Mouse (Mus musculus) limb, embryonic 14.5 days (tissue): ENCODE measurements around the gene Unc50. TPM values are rescaled to one million over a fixed set of nuclear protein-coding genes. Genes with fewer than 3 reads are reported as not detected.

Experiments used
- ATAC-seq: fragments of 200-750 bp; cut with Nextera tagmentation; 2 replicates; pipeline ENCODE4 v1.8.0; 2017; ENCODE audit warnings: low read depth, moderate number of reproducible peaks, moderate TSS enrichment; ENCODE audit not compliant: low FRiP score
- DNase-seq: peaks from one replicate; pipeline ENCODE4 v3.0.0-alpha.2; 2015; ENCODE audit warnings: low spot score
- H3K27ac ChIP-seq: fragments of 300-500 bp; sonication (generic); replicated peaks from 2 replicates; pipeline ENCODE4 v1.5.1; 2014; ENCODE audit warnings: low read depth, mild to moderate bottlenecking, low read length, moderate library complexity, mixed read lengths
- H3K27me3 ChIP-seq: fragments of 300-500 bp; sonication (generic); 2 replicates; pipeline ENCODE4 v1.6.1; 2014; ENCODE audit warnings: low read length, mixed read lengths; ENCODE audit not compliant: control insufficient read depth, insufficient read depth
- H3K36me3 ChIP-seq: fragments of 300-500 bp; sonication (generic); 2 replicates; pipeline ENCODE4 v1.6.1; 2014; ENCODE audit warnings: mild to moderate bottlenecking, low read length, moderate library complexity, mixed read lengths; ENCODE audit not compliant: control insufficient read depth, insufficient read depth
- H3K4me1 ChIP-seq: fragments of 300-500 bp; sonication (generic); 2 replicates; pipeline ENCODE4 v1.6.1; 2014; ENCODE audit warnings: antibody characterized with exemption, low read length, mixed read lengths; ENCODE audit not compliant: control insufficient read depth, insufficient read depth
- H3K4me2 ChIP-seq: fragments of 300-500 bp; sonication (generic); replicated peaks from 2 replicates; pipeline ENCODE4 v1.6.1; 2014; ENCODE audit warnings: low read depth, mild to moderate bottlenecking, low read length, moderate library complexity; ENCODE audit not compliant: severe bottlenecking
- H3K4me3 ChIP-seq: fragments of 300-500 bp; sonication (generic); replicated peaks from 2 replicates; pipeline ENCODE4 v1.5.1; 2014; ENCODE audit warnings: low read length
- H3K9ac ChIP-seq: fragments of 300-500 bp; sonication (generic); 2 replicates; pipeline ENCODE4 v1.6.1; 2014; ENCODE audit warnings: mild to moderate bottlenecking, low read depth, low read length, moderate library complexity; ENCODE audit not compliant: severe bottlenecking
- H3K9me3 ChIP-seq: fragments of 300-500 bp; sonication (generic); 2 replicates; pipeline ENCODE4 v1.6.1; 2016; ENCODE audit warnings: low read length; ENCODE audit not compliant: control insufficient read depth
- POLR2A ChIP-seq: fragments of 200-500 bp; IDR thresholded peaks from 2 replicates; pipeline ENCODE4 v1.8.0; 2012; ENCODE audit warnings: inconsistent platforms, mild to moderate bottlenecking, moderate library complexity, borderline replicate concordance; ENCODE audit not compliant: insufficient read depth, insufficient read length; ENCODE audit errors: extremely low read depth
- WGBS: fragments of 180-500 bp; shearing (Covaris S2); extraction: QIAGEN DNeasy Blood & Tissue Kit; methylation state at CpG from one replicate; pipeline ENCODE4 v1.1.7; 2014; 5-methylcytosine and 5-hydroxymethylcytosine counted together
- polyA plus RNA-seq, 2 experiments: library from polyadenylated mRNA; depleted of rRNA in 1 of 2; stranded (reverse) in 1 of 2; unstranded in 1 of 2; fragments of >200 nt; fragmentation: Nextera tagmentation in 1 of 2; extraction: Ambion mirVana in 1 of 2; gene quantifications; 2 replicates each; pipeline versions ENCODE4 v1.2.1 to v1.2.3; 2012 to 2014

The Unc50 gene
- polyA plus RNA-seq, 2 experiments, result 117 to 145 TPM

DNA sequence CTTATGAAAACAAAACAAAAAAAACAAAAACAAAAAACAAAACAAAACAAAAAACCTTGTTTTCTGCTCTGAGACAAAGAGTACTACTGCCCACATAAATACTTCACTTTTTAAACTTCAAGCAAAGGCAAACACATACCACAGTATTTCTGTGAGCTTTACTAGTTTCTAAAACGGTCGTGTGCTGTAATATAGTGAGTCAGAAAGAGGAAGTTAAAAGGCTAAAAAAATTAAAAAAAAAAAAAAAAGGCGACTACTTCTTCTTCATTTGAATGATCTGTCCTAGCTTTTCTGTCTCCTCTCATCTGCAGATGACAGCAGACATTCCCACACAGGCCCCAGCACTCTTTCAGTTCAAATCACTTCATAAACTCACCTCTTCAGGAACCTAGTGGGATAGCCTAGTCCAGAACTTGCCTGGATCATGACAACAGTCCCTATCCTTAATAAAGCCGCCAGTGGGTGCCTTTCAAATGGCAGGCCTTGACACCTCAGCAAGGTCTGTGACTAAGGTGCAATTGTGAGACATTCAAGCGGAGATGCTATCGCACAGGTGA lies 44.8 kb downstream of the Unc50 start:
- TF ChIP-seq POLR2A, result no peak
- ATAC-seq, result no peak

DNA sequence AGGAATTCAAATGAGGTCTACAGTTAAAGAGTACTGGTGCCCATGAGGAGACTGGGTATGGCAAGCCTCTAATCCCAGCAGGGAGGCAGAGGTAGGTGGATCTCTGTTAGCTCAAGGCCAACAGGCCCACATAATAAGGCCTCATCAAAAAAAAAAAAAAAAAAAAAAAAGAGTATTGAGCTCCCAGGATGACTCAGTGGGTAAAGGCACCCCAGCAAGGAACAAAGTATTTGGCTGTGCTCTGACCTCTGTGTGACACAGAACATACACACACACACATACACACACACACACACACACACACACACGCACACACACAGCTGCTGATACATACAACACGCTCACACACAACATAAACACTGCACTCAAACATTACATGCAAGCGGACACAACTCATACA lies 45.4 kb downstream of the Unc50 start:
- H3K9me3 ChIP-seq, result no peaks in the 10 kb centered on the region
- DNase-seq, result no peak
- no peak for ATAC-seq
- H3K36me3 ChIP-seq, result no peaks in the 10 kb centered on the region
- 93% methylated on average over 3 of the region's 3 CpGs for WGBS
- no peak overlapping the region for H3K27ac ChIP-seq
- H3K9ac ChIP-seq, result no peak overlapping the region
- H3K4me1 ChIP-seq, result no peaks in the 10 kb centered on the region
- no peaks in the 10 kb centered on the region for H3K27me3 ChIP-seq
- TF ChIP-seq POLR2A, result no peak
- no peak overlapping the region for H3K4me3 ChIP-seq
- no peak overlapping the region for H3K4me2 ChIP-seq

More for the DNA sequence above, 44.8 kb downstream of the Unc50 start:
- H3K9ac ChIP-seq, result no peak overlapping the region
- no peaks in the 10 kb centered on the region for H3K36me3 ChIP-seq
- WGBS, result 84% methylated on average over 6 of the region's 6 CpGs
- H3K27ac ChIP-seq, result no peak overlapping the region
- H3K4me2 ChIP-seq, result no peak overlapping the region
- H3K4me3 ChIP-seq, result no peak overlapping the region
- no peaks in the 10 kb centered on the region for H3K4me1 ChIP-seq
- no peaks in the 10 kb centered on the region for H3K9me3 ChIP-seq
- DNase-seq, result no peak
- no peaks in the 10 kb centered on the region for H3K27me3 ChIP-seq

GRCm38 (mm10) chr1:37477250-37477649 lies 47.3 kb downstream of the Unc50 start:
- WGBS, result 83% methylated on average over 5 of the region's 5 CpGs
- Histone ChIP-seq H3K9ac (no peak overlapping the region), H3K4me1 (no peaks in the 10 kb centered on the region), H3K27ac (no peak overlapping the region), H3K27me3 (no peaks in the 10 kb centered on the region), H3K4me3 (no peak overlapping the region), H3K9me3 (no peaks in the 10 kb centered on the region), H3K36me3 (no peaks in the 10 kb centered on the region), H3K4me2 (no peak overlapping the region)
- ATAC-seq (no peak), DNase-seq (no peak)
- TF ChIP-seq POLR2A, result no peak

DNA sequence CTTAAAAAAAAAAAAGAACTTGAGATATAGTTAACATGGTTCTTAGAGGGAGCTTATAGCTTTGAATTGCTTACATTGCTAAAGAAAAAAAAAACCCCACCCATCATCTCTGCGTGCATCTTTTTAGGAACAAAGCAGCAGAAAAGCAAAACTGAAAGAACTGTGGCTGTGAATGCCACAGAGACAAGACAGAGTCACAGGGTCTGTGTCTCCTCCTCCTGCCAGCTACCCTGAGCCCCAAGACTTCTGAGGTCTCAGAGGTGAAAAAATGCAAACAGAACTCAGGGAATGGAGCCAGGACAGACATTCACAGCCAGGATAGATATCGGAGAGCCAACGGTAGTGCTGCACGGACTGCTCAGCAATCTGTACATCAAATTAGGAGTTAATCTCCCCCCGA lies 48.0 kb downstream of the Unc50 start:
- no peaks in the 10 kb centered on the region for H3K9me3 ChIP-seq
- no peak for DNase-seq
- whole genome bisulfite sequencing, result 83% methylated on average over 5 of the region's 5 CpGs
- no peak overlapping the region for H3K4me3 ChIP-seq
- no peaks in the 10 kb centered on the region for H3K36me3 ChIP-seq
- no peak for ATAC-seq
- TF ChIP-seq POLR2A, result no peak
- H3K27me3 ChIP-seq, result no peaks in the 10 kb centered on the region
- H3K4me1 ChIP-seq, result no peaks in the 10 kb centered on the region
- no peak overlapping the region for H3K27ac ChIP-seq
- no peak overlapping the region for H3K9ac ChIP-seq
- no peak overlapping the region for H3K4me2 ChIP-seq

GRCm38 (mm10) chr1:37478416-37478815 lies 48.5 kb downstream of the Unc50 start:
- DNase-seq, result no peak
- H3K4me1 ChIP-seq, result no peaks in the 10 kb centered on the region
- TF ChIP-seq POLR2A, result no peak
- no peak overlapping the region for H3K4me2 ChIP-seq
- H3K9me3 ChIP-seq, result no peaks in the 10 kb centered on the region
- ATAC-seq, result no peak
- H3K4me3 ChIP-seq, result no peak overlapping the region
- H3K27me3 ChIP-seq, result no peaks in the 10 kb centered on the region
- WGBS, result 72% methylated on average over 7 of the region's 7 CpGs
- no peak overlapping the region for H3K27ac ChIP-seq
- H3K9ac ChIP-seq, result no peak overlapping the region
- no peaks in the 10 kb centered on the region for H3K36me3 ChIP-seq

DNA sequence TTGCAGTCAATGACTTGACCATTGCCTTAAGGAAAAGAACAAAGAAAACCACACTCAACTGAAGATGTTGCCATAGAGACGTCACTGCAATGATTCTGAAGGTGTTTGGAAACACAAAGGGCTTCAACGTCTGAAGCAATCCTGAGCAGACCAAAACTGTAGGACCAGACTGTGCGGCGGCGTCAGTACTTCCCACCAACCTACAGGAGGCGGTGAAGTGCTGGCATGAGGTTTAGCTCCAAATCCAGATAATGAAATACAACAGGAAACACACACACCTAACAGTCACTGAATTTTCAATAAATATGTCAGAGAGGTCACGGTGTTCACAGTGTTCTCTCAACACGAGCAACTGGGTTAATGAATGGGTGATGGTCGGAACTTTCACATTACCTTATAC lies 49.1 kb downstream of the Unc50 start:
- H3K4me1 ChIP-seq, result no peaks in the 10 kb centered on the region
- H3K36me3 ChIP-seq, result no peaks in the 10 kb centered on the region
- H3K27ac ChIP-seq, result no peak overlapping the region
- WGBS, result 78% methylated on average over 9 of the region's 9 CpGs
- TF ChIP-seq POLR2A, result no peak
- no peaks in the 10 kb centered on the region for H3K27me3 ChIP-seq
- H3K4me3 ChIP-seq, result no peak overlapping the region
- no peak for DNase-seq
- no peak for ATAC-seq
- H3K4me2 ChIP-seq, result no peak overlapping the region
- no peak overlapping the region for H3K9ac ChIP-seq
- no peaks in the 10 kb centered on the region for H3K9me3 ChIP-seq
